Mouse (Mus musculus): ENCODE measurements around the gene Clint1. TPM values are rescaled to one million over a fixed set of nuclear protein-coding genes. Genes with fewer than 3 reads are reported as not detected.

The Clint1 gene
- 366 TPM for polyA plus RNA-seq (2017; shearing (Covaris generic))

GRCm38 (mm10) chr11:45851516-45852123, at the start of gene Clint1:
Clint1 (plus strand) TSS chr11:45852051.

GRCm38 (mm10) chr11:45944643-45945156, 92.8 kb downstream of the Clint1 start, which contains the start of gene Lsm11:
Lsm11 (minus strand) TSS chr11:45944935.

GRCm38 (mm10) chr11:45955127-45955627, 103.3 kb downstream of the Clint1 start, which contains the start of gene Thg1l:
Thg1l (minus strand) TSS chr11:45955494.

Other genes starting within 250 kb of the Clint1 start
- gene Lsm11, start 92.9 kb downstream of the Clint1 start, polyA plus RNA-seq (2017; shearing (Covaris generic)) = 11.4 TPM
- gene Thg1l, start 103.4 kb downstream of the Clint1 start, polyA plus RNA-seq (2017; shearing (Covaris generic)) = 6.1 TPM
- gene Sox30, start 128.3 kb downstream of the Clint1 start, polyA plus RNA-seq (2017; shearing (Covaris generic)) = not detected
- gene Gm12166, start 200.3 kb downstream of the Clint1 start, polyA plus RNA-seq (2017; shearing (Covaris generic)) = 5.0 TPM
- 2.6 TPM for gene Adam19, start 203.9 kb downstream of the Clint1 start, polyA plus RNA-seq (2017; shearing (Covaris generic))